Mouse (Mus musculus) kidney, adult 2 months (tissue): ENCODE data around the gene Nlrc5. TPM values are rescaled to one million over a fixed set of nuclear protein-coding genes. Genes with fewer than 3 reads are reported as not detected.
"Not testable (repeated sequence)": the region's sequence is repeated elsewhere in the genome, so short reads cannot be mapped to it uniquely, and the experiment has no call there.

ENCODE experiments used
- DNase-seq: peaks from one replicate; pipeline ENCODE4 v3.0.0; 2021
- H3K27ac ChIP-seq: fragments of 200-500 bp; 2 replicates; pipeline ENCODE4 v1.5.1; 2012; ENCODE audit warnings: low read depth, low read length, control low read depth, inconsistent platforms; ENCODE audit not compliant: insufficient read depth
- H3K27me3 ChIP-seq: fragments of 200-500 bp; replicated peaks from 2 replicates; pipeline ENCODE4 v1.6.1; 2012; ENCODE audit warnings: mild to moderate bottlenecking, moderate library complexity, low read length, inconsistent platforms; ENCODE audit not compliant: control insufficient read depth, insufficient read depth
- H3K36me3 ChIP-seq: fragments of 200-500 bp; 2 replicates; pipeline ENCODE4 v1.6.1; 2012; ENCODE audit warnings: mild to moderate bottlenecking, moderate library complexity, low read length, inconsistent platforms; ENCODE audit not compliant: control insufficient read depth, insufficient read depth
- H3K4me1 ChIP-seq: fragments of 200-500 bp; 2 replicates; pipeline ENCODE4 v1.6.1; 2011; ENCODE audit warnings: low read length; ENCODE audit not compliant: control insufficient read depth, insufficient read depth
- H3K4me3 ChIP-seq: fragments of 200-500 bp; 2 replicates; pipeline ENCODE4 v1.5.1; 2011; ENCODE audit warnings: mild to moderate bottlenecking, low read depth, low read length, control low read depth; ENCODE audit not compliant: insufficient read depth
- CTCF ChIP-seq: fragments of 200-500 bp; conservative IDR thresholded peaks from 2 replicates; pipeline ENCODE4 v1.5.1; 2011; ENCODE audit warnings: low read depth, mild to moderate bottlenecking, control low read depth, low read length, moderate library complexity, mixed read lengths; ENCODE audit not compliant: insufficient read depth, insufficient read length
- POLR2A ChIP-seq: fragments of 200-500 bp; IDR thresholded peaks from one replicate; pipeline ENCODE4 v1.6.1; 2011; ENCODE audit warnings: low read depth, low read length, control low read depth
- WGBS: fragments of 180-500 bp; shearing (Covaris S2); methylation state at CpG from one replicate; pipeline ENCODE4 v1.1.7; 2018; 5-methylcytosine and 5-hydroxymethylcytosine counted together
- polyA plus RNA-seq: library from polyadenylated mRNA; depleted of rRNA; stranded (reverse); fragments of >200 nt; gene quantifications from 2 replicates; pipeline ENCODE4 v1.2.3, GENCODE M21; 2012

The Nlrc5 gene
- polyA plus RNA-seq, 1 experiment = 6.6 TPM

- 85% methylated on average over 2 of the region's 2 CpGs for whole genome bisulfite sequencing
- not testable (repeated sequence) for H3K4me3 ChIP-seq, H3K36me3 ChIP-seq, H3K4me1 ChIP-seq, H3K27ac ChIP-seq, H3K27me3 ChIP-seq, DNase-seq
- TF ChIP-seq CTCF = 0 out of 2 replicates have a peak, but pooled peaks have one; percentile 14
Observed at GRCm38 (mm10) chr8:94399957-94400356, 34.2 kb upstream of the Nlrc5 start.

DNA sequence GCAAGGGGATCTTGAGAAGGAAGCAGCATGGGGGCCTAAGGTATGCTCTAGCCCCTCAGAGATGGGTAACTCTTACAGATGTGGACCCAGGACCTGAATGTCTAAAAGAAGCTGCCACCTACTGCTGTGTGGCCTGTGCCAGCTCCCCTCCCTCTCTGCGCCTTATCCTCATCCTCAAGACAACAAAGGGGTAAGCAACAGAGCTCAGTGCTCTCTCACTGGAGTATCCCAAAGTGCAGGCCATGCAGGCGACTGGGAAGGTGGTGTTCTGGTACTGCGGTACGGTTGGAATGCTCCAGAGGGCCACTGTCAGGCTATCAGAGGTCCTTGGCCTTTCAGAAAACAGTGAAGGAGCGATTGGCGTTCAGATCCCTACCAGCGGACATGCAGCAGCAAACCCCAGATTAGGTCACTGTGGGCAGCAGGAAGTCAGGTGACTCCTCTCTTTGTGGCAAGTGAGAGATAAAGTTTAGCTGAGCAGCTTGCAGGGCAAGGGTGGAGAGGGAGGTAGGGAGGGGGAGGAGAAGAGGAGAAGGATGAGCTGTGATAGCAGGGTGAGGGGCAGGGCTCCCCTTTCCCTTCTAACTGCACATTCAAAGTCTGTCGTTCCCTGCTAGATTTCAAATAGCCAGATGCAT is 25.6 kb upstream of the Nlrc5 start:
- no peaks in the 10 kb centered on the region for H3K27me3 ChIP-seq
- H3K4me1 ChIP-seq = no peaks in the 10 kb centered on the region
- H3K36me3 ChIP-seq = no peaks in the 10 kb centered on the region
- 67% methylated on average over 8 of the region's 8 CpGs for WGBS
- no peak overlapping the region for H3K27ac ChIP-seq
- TF ChIP-seq CTCF (no peak), POLR2A (no peak)
- H3K4me3 ChIP-seq = no peak overlapping the region
- no peak for DNase-seq

- DNase-seq = no peak
- no peak overlapping the region for H3K27ac ChIP-seq
- no peak overlapping the region for H3K4me3 ChIP-seq
- WGBS = 91% methylated on average over 7 of the region's 7 CpGs
- no peak for TF ChIP-seq POLR2A
- TF ChIP-seq CTCF = no peak
- H3K4me1 ChIP-seq = no peaks in the 10 kb centered on the region
- no peaks in the 10 kb centered on the region for H3K27me3 ChIP-seq
- H3K36me3 ChIP-seq = no peaks in the 10 kb centered on the region
Observed at GRCm38 (mm10) chr8:94409523-94409922, 24.6 kb upstream of the Nlrc5 start.

GRCm38 (mm10) chr8:94412518-94412917 is 21.6 kb upstream of the Nlrc5 start:
- no peak overlapping the region for H3K4me3 ChIP-seq
- H3K4me1 ChIP-seq = no peaks in the 10 kb centered on the region
- no peak for DNase-seq
- no peaks in the 10 kb centered on the region for H3K36me3 ChIP-seq
- no peak for TF ChIP-seq CTCF
- no peak for TF ChIP-seq POLR2A
- H3K27me3 ChIP-seq = no peaks in the 10 kb centered on the region
- no peak overlapping the region for H3K27ac ChIP-seq
- WGBS = 68% methylated on average over 6 of the region's 6 CpGs

DNA sequence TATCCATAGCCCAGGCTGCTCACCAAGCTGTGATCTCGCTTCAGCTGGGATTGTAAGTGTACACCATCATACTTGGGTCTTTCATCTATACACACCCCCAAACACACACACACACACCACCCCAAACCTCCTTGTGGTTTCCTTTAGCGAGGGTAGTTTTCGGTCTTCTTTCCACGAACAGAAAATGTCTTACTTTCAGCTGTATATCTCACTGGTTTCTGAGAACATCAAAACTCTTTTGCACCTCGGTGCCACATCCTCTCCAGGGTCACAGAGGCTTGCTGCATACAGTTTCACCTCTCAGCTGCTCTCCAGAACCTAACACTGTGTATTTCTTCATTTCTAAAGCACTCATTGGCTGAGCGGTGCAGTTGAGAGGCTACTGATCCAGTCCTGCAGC is 20.6 kb upstream of the Nlrc5 start:
- H3K36me3 ChIP-seq = no peaks in the 10 kb centered on the region
- WGBS = 81% methylated on average over 6 of the region's 6 CpGs
- TF ChIP-seq POLR2A (no peak), CTCF (no peak)
- no peaks in the 10 kb centered on the region for H3K4me1 ChIP-seq
- H3K27me3 ChIP-seq = no peaks in the 10 kb centered on the region
- no peak for DNase-seq
- no peak overlapping the region for H3K27ac ChIP-seq
- H3K4me3 ChIP-seq = no peak overlapping the region

DNA sequence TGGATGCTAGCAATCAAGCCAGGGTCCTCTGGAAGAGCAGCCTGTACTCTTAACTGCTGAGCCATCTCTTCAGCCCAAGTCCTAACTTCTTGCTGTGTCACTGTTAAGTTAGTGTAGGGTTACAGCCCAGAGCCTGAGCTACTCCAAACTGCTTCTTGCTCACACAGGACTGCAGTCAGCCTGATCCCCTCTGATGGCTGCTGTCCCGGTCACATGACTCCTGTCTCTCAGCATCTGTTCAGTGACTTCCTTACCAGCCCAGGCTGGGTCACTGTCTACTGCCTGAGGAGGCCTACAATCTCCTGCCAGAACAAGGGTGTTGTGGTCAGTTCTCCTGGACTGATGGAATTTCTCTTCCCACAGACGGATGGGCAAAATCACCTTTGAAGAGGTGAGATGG is 18.9 kb upstream of the Nlrc5 start:
- Histone ChIP-seq H3K4me3 (no peak overlapping the region), H3K27me3 (no peaks in the 10 kb centered on the region; the same call in 1 of the 2 replicates), H3K4me1 (no peaks in the 10 kb centered on the region), H3K27ac (no peak overlapping the region), H3K36me3 (no peaks in the 10 kb centered on the region)
- whole genome bisulfite sequencing = 47% methylated on average over 2 of the region's 2 CpGs
- no peak for TF ChIP-seq POLR2A
- no peak for TF ChIP-seq CTCF
- no peak for DNase-seq

- TF ChIP-seq POLR2A (no peak), CTCF (no peak)
- H3K27ac ChIP-seq = no peak overlapping the region
Observed at GRCm38 (mm10) chr8:94418017-94418416, 16.1 kb upstream of the Nlrc5 start.

More at GRCm38 (mm10) chr8:94418017-94418416, 16.1 kb upstream of the Nlrc5 start:
- DNase-seq = no peak
- no peaks in the 10 kb centered on the region for H3K36me3 ChIP-seq
- H3K27me3 ChIP-seq = no peaks in the 10 kb centered on the region; the same call in 1 of the 2 replicates
- no peaks in the 10 kb centered on the region for H3K4me1 ChIP-seq
- WGBS = 59% methylated on average over 9 of the region's 9 CpGs
- no peak overlapping the region for H3K4me3 ChIP-seq
